Mouse (Mus musculus): Measurements from ENCODE around the gene Dnajb1.

Dnajb1 gene

GRCm38 (mm10) chr8:83613695-83614094 lies 5.7 kb downstream of the Dnajb1 start:
- no peak for DNase-seq

GRCm38 (mm10) chr8:83616625-83617024 lies 8.6 kb downstream of the Dnajb1 start:
- DNase-seq: no peak

- DNase-seq: no peak
Measured at GRCm38 (mm10) chr8:83617111-83617510, 9.1 kb downstream of the Dnajb1 start.

DNA sequence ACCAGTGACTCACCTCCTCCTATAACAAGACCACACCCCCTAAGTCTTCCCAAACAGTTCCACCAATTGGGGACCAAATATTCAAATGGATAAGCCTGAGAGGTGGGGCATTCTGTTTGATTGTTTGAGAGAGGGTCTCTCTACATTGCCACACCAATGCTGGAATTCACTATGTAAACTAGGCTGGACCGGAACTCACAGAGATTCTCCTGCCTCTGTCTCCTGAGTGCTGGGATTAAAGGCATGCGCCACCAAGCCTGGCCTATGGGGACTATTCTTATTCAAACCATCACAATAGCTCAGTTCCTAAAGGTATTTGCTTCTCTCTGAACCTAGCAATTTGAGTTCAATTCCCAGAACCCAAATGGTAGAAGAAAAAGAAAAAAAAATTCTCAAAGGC lies 10.6 kb downstream of the Dnajb1 start:
- DNase-seq: no peak

GRCm38 (mm10) chr8:83619568-83620285 lies 11.7 kb downstream of the Dnajb1 start:
- no peak for DNase-seq

GRCm38 (mm10) chr8:83621691-83622388 lies 13.8 kb downstream of the Dnajb1 start:
- DNase-seq: no peak

GRCm38 (mm10) chr8:83622389-83622989 lies 14.5 kb downstream of the Dnajb1 start:
- DNase-seq: peak; percentile 88

GRCm38 (mm10) chr8:83623549-83623948 lies 15.6 kb downstream of the Dnajb1 start:
- no peak for DNase-seq

GRCm38 (mm10) chr8:83624739-83625138 lies 16.7 kb downstream of the Dnajb1 start:
- DNase-seq: no peak

GRCm38 (mm10) chr8:83625676-83626299 lies 17.8 kb downstream of the Dnajb1 start:
- DNase-seq: no peak

DNA sequence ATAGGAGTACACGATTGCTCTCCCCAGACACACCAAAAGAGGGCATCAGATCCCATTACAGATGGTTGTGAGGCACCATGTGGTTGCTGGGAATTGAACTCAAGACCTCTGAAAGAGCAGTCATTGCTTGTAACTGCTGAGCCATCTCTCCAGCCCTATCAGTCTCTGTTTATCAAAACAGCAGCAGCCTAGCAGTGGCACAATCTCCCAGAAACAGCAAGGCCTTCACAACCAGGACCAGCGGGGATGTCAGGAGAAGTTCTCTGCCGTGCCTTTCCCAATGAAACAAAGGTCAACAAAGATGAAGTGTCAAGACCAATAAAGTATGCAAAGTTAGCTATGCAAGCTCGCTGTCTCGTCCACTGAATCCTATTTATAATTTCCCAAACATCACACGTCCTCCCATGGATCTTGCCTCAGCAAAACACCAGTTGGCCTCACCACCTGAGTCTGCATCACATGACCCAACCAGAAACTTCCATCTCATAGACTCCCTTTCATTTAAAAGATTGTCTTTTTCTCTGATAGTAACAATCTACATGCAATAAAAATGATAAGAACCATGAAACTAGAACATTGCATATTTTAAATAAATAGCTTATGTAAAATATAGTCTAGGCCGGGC lies 24.2 kb downstream of the Dnajb1 start:
- DNase-seq: no peak

DNA sequence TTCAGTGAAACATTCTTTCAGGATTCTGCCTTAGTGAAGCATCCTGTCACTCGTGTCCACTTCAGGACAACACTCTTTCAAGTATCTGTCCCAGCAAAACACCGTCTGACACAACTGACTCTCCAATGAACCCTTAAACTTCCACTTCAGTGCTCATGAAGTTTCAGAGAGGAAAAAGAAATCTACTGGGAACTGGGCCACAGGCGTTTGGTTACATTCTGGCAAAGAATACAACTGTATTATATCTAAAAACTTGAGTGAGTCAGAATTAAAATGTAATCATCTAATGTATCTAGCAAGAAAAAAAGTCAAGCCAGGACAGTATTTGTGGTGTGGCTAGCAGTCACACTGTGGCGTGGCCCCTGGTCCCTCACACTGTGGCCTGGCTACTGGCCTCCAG lies 30.9 kb downstream of the Dnajb1 start:
- DNase-seq: no peak

GRCm38 (mm10) chr8:83639649-83640048 lies 31.7 kb downstream of the Dnajb1 start:
- no peak for DNase-seq

- no peak for DNase-seq
Measured at GRCm38 (mm10) chr8:83647511-83647910, 39.5 kb downstream of the Dnajb1 start.

DNA sequence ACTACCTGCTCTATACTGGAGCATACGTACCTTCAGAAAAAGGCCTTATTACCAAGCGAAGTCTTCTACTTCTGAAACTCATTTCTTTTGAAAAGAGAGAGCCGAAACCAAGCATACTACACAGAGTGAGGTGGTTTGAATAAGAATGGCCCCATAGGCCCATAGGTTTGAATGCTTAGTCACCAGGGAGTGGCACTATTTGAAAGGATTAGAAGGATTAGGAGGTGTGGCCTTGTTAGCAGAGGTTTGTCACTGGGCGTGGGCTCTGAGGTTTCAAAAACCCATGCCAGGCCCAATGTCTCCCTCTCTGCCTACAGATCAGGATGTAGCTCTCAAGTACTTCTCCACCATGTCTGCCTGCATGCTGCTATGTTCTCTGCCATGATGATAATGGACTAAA lies 40.0 kb downstream of the Dnajb1 start:
- DNase-seq: no peak

DNA sequence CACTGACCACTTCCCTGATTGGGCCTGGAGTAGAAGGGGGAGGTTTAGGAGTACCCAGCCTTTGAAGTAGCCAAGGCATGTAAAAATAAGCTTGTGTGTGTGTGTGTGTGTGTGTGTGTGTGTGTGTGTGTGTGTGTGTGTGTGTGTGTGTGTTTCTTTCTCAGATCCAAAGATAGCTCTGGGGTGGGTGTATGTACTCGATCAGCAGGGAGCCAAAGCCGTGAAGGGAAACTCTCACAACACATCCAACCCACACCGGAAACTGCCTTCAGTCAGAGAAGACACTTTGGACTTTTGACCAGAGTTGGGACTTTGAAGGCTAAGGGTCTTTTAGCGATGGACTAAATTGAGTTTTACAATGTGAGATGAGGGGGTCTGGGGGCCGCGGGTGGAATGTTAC lies 41.7 kb downstream of the Dnajb1 start:
- no peak for DNase-seq

- peak; percentile 97 for DNase-seq
Measured at GRCm38 (mm10) chr8:83652030-83652743, 44.2 kb downstream of the Dnajb1 start, which contains the start of gene Gipc1. TSS of gene Gipc1 (plus strand) at chr8:83652677.

GRCm38 (mm10) chr8:83652744-83653661 lies 45.0 kb downstream of the Dnajb1 start:
- no peak for DNase-seq

- DNase-seq: no peak
Measured at GRCm38 (mm10) chr8:83653662-83654017, 45.6 kb downstream of the Dnajb1 start.

GRCm38 (mm10) chr8:83654725-83655124 lies 46.7 kb downstream of the Dnajb1 start:
- no peak for DNase-seq

DNA sequence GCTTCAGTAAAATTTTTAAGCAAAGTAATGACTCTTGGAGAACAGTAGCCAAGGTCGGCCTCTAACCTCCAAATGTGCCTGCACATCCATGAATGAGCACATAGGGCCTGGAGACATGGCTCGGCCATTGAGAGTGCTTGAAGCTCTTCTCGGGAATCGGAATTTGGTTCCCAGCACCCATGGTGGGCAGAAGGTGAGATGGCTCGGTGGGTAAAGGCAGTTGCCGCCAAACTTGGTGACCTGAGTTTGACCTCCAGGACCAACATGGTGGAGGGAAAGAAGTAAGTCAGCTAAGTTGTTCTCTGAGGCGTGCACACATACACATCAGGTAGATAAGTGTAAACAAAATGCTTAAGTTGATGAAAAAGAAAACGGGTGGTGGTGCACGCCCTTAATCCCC lies 48.0 kb downstream of the Dnajb1 start:
- no peak for DNase-seq
